Mouse (Mus musculus): ENCODE results near the gene H2al1o.
"Not testable (repeated sequence)": the region's sequence is repeated elsewhere in the genome, so short reads cannot be mapped to it uniquely, and the experiment has no call there.

The H2al1o gene

DNA sequence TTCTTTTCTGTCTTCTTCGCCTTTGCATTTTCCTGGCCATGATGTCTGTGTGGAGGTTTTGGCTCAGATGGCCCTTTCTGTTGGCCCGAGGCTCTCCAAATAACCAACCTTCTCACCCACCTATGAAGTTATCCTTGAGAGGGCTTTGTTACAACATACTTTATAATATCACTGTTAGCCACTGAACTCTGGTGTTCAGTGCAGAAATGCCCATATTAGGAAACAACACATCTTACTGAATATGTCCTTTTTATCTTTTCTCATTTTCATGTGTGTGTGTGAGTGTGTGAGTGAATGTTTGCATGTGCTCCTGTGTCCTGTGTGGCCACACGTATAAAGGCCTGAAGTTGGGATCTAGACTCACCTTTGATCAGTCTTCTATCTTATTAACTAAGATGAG lies at the start of gene H2al1o:
H2al1o (minus strand) TSS at position 101 of the 400 bp plus-strand sequence.
- not testable (repeated sequence) for DNase-seq (ENCODE audit: low spot score in 2 of 2)

DNA sequence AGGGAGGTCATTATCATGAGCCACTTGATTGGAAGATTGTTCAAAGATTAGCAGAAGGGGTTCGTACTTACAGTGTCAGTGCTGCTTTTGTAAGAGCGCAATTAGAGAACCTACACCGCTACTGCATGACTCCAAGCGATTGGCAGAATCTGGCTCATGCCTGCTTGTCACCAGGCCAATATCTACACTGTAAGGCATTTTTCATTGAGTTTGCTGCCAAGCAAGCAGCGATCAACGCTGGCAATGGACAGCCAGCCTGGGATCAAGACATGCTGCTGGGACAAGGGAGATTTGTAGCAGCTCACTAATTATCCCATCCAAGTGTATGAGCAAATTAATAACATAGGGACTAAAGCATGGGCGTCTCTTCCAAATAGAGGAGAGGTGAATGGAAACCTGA lies 25.8 kb upstream of the H2al1o start:
- DNase-seq (ENCODE audit: low spot score in 2 of 2): not testable (repeated sequence)

DNA sequence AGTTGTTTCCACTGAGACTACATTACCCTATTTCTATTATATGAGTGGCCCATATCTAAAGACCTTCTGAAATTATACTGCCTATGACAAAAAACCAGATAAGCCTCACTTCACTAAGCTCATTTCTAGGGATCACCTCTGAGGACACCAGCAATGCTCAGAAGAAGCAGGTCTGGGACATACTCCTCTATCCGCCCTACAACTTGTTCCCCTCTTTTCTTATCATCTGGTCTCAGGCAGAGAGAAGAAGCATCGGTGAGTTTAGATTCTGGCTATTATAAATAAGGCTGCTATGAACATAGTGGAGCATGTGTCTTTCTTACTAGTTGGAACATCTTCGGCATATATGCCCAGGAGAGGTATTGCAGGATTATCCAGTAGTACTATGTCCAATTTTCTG lies 35.3 kb downstream of the H2al1o start:
- no peak for DNase-seq (ENCODE audit: low spot score in 2 of 2)

Data from heart, adult 9 months (tissue).